Mouse (Mus musculus): ENCODE results near the gene Kmt2b. TPM values are rescaled to one million over a fixed set of nuclear protein-coding genes. Genes with fewer than 3 reads are reported as not detected.

The Kmt2b gene
- total and polyA plus RNA-seq, 2 experiments from 2014 or later = 8.3 to 39.5 TPM

DNA sequence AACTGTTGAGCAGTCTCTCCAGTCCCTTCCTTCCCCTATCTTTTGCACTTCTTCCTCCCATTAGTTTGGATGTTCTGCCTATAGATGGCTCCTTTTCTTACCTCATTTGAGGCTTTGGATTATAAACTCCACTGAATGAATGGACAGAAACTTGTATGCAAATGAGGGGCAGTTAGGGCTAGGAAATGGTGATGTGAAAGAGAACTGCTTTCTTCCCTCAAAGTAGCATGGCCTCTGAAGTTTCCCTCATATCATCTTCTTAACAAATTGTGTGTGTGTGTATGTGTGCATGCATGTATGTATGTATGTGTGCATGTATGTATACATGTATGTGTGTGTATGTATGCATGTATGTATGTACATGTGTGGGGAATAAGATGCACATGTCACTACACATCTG is 40.5 kb upstream of the Kmt2b start:
- no peaks in the 10 kb centered on the region for H3K36me3 ChIP-seq (ENCODE audit: insufficient read depth, low read length)
- no peak overlapping the region for H3K4me3 ChIP-seq (ENCODE audit: low read depth, low read length)
- no peak overlapping the region for H3K27ac ChIP-seq (ENCODE audit: low read depth, low read length)
- no peak overlapping the region for H3K9ac ChIP-seq (replicated peaks; ENCODE audit: low read length, poor library complexity, severe bottlenecking)
- H3K27me3 ChIP-seq (ENCODE audit: insufficient read depth, low read length) = peaks cover 30% of the 10 kb centered on the region
- H3K9me3 ChIP-seq (ENCODE audit: low read length) = no peaks in the 10 kb centered on the region
- ATAC-seq (ENCODE audit: low FRiP score) (no peak), DNase-seq (ENCODE audit: low spot score) (no peak)
- no peak overlapping the region for H3K4me2 ChIP-seq (ENCODE audit: low read depth, low read length, poor library complexity, severe bottlenecking)
- TF ChIP-seq CTCF (IDR thresholded peaks at IDR 0.05) = no peak
- no peaks in the 10 kb centered on the region; the same call in 1 of the 2 replicates for H3K4me1 ChIP-seq (ENCODE audit: insufficient read depth, low read length)

DNA sequence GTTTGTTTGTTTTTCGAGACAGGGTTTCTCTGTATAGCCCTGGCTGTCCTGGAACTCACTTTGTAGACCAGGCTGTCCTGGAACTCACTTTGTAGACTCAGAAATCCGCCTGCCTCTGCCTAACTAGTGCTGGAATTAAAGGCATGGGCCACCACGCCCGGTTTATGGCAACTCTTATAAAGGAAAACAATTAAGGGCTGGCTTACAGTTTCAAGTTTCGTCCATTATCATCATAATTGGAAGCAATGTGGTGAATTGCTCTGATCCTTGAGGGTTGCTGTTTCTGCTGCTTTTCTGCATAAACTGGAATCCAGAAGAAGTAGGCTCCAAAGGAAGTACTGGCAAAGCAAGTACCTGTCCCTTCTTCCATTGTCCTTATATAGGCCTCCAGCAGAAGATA is 38.1 kb upstream of the Kmt2b start:
- Histone ChIP-seq H3K9me3 (ENCODE audit: low read length) (no peaks in the 10 kb centered on the region), H3K27me3 (ENCODE audit: insufficient read depth, low read length) (peaks cover 7% of the 10 kb centered on the region; the same call in 1 of the 2 replicates), H3K4me3 (ENCODE audit: low read depth, low read length) (no peak overlapping the region), H3K27ac (ENCODE audit: low read depth, low read length) (no peak overlapping the region), H3K9ac (replicated peaks; ENCODE audit: low read length, poor library complexity, severe bottlenecking) (no peak overlapping the region), H3K4me2 (ENCODE audit: low read depth, low read length, poor library complexity, severe bottlenecking) (no peak overlapping the region), H3K4me1 (ENCODE audit: insufficient read depth, low read length) (no peaks in the 10 kb centered on the region; the same call in 1 of the 2 replicates), H3K36me3 (ENCODE audit: insufficient read depth, low read length) (peaks cover 4% of the 10 kb centered on the region; the same call in 1 of the 2 replicates)
- ATAC-seq (ENCODE audit: low FRiP score) = no peak
- 85% methylated on average over 5 of the region's 5 CpGs for WGBS
- no peak for DNase-seq (ENCODE audit: low spot score)
- no peak for TF ChIP-seq CTCF (IDR thresholded peaks at IDR 0.05)

DNA sequence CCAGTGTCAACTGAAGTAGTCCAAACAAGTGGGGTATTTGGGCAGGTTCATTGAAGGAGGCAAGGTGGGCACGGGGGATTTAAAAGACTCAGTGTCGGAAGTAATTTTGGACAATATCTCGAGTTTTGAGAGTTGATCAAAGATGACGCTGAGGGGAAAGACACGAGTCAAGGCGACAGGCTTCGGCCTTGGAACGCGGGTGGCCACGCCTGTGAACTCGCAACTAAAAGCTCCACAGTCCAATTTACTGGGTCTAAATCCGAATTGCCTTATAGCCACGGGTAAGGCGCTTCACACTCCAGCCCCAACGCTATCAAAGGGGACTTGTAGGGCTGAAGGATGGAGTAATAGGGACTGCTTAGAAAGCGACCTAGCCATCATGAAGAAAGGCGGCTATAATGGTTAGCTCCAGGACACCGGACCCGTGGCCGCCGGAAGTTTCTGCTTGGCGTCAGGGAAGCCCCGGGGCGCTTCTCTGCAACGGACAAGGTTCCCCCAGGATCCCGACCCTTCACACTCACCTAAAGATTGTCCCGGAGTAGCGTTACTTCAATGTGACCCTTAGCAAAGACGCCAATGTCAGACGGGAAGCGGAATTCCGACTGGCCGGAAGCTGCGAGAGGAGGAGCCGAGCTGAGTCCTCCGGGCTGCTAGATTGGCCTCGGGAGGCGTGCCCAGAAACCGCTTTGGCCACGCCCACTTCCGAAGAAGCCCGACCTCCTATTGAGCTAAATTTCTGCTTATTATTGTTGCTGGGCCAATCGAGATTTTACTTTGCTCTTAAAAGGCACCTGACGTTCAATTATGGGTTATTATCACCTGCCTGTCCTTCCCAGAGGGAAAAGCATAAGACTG is 37.2 kb upstream of the Kmt2b start, which contains the start of gene Cox6b1:
Gene Cox6b1 (minus strand): TSS at position 622 of the 855 bp plus-strand sequence.
- Histone ChIP-seq H3K27ac (ENCODE audit: low read depth, low read length) (peak within 1 kb of the TSS; percentile 67), H3K36me3 (ENCODE audit: insufficient read depth, low read length) (peaks cover 4% of the 10 kb centered on the region; the same call in 1 of the 2 replicates), H3K4me1 (ENCODE audit: insufficient read depth, low read length) (no peaks in the 10 kb centered on the region; the same call in 1 of the 2 replicates), H3K9me3 (ENCODE audit: low read length) (no peaks in the 10 kb centered on the region), H3K27me3 (ENCODE audit: insufficient read depth, low read length) (peaks cover under 1% of the 10 kb centered on the region; the same call in 1 of the 2 replicates), H3K4me2 (ENCODE audit: low read depth, low read length, poor library complexity, severe bottlenecking) (peak within 1 kb of the TSS; percentile 82), H3K4me3 (ENCODE audit: low read depth, low read length) (peak within 1 kb of the TSS; percentile 80), H3K9ac (replicated peaks; ENCODE audit: low read length, poor library complexity, severe bottlenecking) (peak within 1 kb of the TSS; percentile 82)
- DNase-seq (ENCODE audit: low spot score) (peak; percentile 95), ATAC-seq (ENCODE audit: low FRiP score) (peak; percentile 90)
- WGBS = 2% methylated on average over 44 of the region's 44 CpGs
- no peak for TF ChIP-seq CTCF (IDR thresholded peaks at IDR 0.05)

GRCm38 (mm10) chr7:30619202-30619601 is 30.7 kb upstream of the Kmt2b start:
- no peaks in the 10 kb centered on the region for H3K9me3 ChIP-seq (ENCODE audit: low read length)
- no peak overlapping the region for H3K4me3 ChIP-seq (ENCODE audit: low read depth, low read length)
- WGBS = 85% methylated on average over 3 of the region's 3 CpGs
- peak; percentile 9 for DNase-seq (ENCODE audit: low spot score)
- H3K27ac ChIP-seq (ENCODE audit: low read depth, low read length) = no peak overlapping the region
- peak; percentile 67 for TF ChIP-seq CTCF (IDR thresholded peaks at IDR 0.05)
- H3K36me3 ChIP-seq (ENCODE audit: insufficient read depth, low read length) = peaks cover 29% of the 10 kb centered on the region
- H3K27me3 ChIP-seq (ENCODE audit: insufficient read depth, low read length) = no peaks in the 10 kb centered on the region
- no peaks in the 10 kb centered on the region for H3K4me1 ChIP-seq (ENCODE audit: insufficient read depth, low read length)
- no peak overlapping the region for H3K4me2 ChIP-seq (ENCODE audit: low read depth, low read length, poor library complexity, severe bottlenecking)
- H3K9ac ChIP-seq (replicated peaks; ENCODE audit: low read length, poor library complexity, severe bottlenecking) = no peak overlapping the region
- ATAC-seq (ENCODE audit: low FRiP score) = no peak

DNA sequence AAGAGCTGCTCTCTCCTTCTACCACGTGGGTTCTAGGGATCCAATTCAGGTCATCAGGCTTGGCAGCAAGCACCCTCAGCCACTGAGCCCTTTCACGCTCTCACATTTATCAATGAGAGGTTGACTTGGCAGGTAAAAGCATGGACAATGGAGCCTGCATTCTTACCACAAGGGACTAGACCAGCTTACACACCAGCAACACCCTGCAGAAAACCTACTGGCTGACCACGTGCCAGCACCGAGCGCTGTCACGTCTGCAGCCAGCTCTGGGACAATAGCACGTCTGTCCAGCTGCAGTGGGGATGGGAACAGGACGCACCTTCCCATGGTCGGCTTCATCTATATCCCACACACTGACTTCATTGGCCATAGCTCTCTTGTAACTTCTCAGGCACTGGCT is 30.1 kb upstream of the Kmt2b start:
- DNase-seq (ENCODE audit: low spot score) (no peak), ATAC-seq (ENCODE audit: low FRiP score) (no peak)
- no peak overlapping the region for H3K9ac ChIP-seq (replicated peaks; ENCODE audit: low read length, poor library complexity, severe bottlenecking)
- no peaks in the 10 kb centered on the region for H3K4me1 ChIP-seq (ENCODE audit: insufficient read depth, low read length)
- 96% methylated on average over 9 of the region's 9 CpGs for WGBS
- H3K36me3 ChIP-seq (ENCODE audit: insufficient read depth, low read length) = peaks cover 29% of the 10 kb centered on the region
- no peaks in the 10 kb centered on the region for H3K9me3 ChIP-seq (ENCODE audit: low read length)
- no peak for TF ChIP-seq CTCF (IDR thresholded peaks at IDR 0.05)
- no peak overlapping the region for H3K4me2 ChIP-seq (ENCODE audit: low read depth, low read length, poor library complexity, severe bottlenecking)
- no peak overlapping the region for H3K4me3 ChIP-seq (ENCODE audit: low read depth, low read length)
- no peaks in the 10 kb centered on the region for H3K27me3 ChIP-seq (ENCODE audit: insufficient read depth, low read length)
- H3K27ac ChIP-seq (ENCODE audit: low read depth, low read length) = no peak overlapping the region

GRCm38 (mm10) chr7:30615049-30615760 is 26.7 kb upstream of the Kmt2b start:
- Histone ChIP-seq H3K36me3 (ENCODE audit: insufficient read depth, low read length) (peaks cover 25% of the 10 kb centered on the region), H3K9me3 (ENCODE audit: low read length) (no peaks in the 10 kb centered on the region), H3K4me1 (ENCODE audit: insufficient read depth, low read length) (no peaks in the 10 kb centered on the region), H3K4me3 (ENCODE audit: low read depth, low read length) (no peak overlapping the region), H3K27me3 (ENCODE audit: insufficient read depth, low read length) (no peaks in the 10 kb centered on the region), H3K9ac (replicated peaks; ENCODE audit: low read length, poor library complexity, severe bottlenecking) (no peak overlapping the region), H3K27ac (ENCODE audit: low read depth, low read length) (no peak overlapping the region), H3K4me2 (ENCODE audit: low read depth, low read length, poor library complexity, severe bottlenecking) (no peak overlapping the region)
- ATAC-seq (ENCODE audit: low FRiP score) (no peak), DNase-seq (ENCODE audit: low spot score) (no peak)
- 58% methylated on average over 5 of the region's 5 CpGs for WGBS
- TF ChIP-seq CTCF (IDR thresholded peaks at IDR 0.05) = no peak

All from midbrain, postnatal 0 days (tissue).